Mouse (Mus musculus) kidney, adult 2 months (tissue): ENCODE data around the gene Inhbe. TPM values are rescaled to one million over a fixed set of nuclear protein-coding genes. Genes with fewer than 3 reads are reported as not detected.
"Not testable (repeated sequence)": the region's sequence is repeated elsewhere in the genome, so short reads cannot be mapped to it uniquely, and the experiment has no call there.

Source experiments
- DNase-seq: peaks from one replicate; pipeline ENCODE4 v3.0.0; 2021
- H3K27ac ChIP-seq: fragments of 200-500 bp; 2 replicates; pipeline ENCODE4 v1.5.1; 2012; ENCODE audit warnings: low read depth, low read length, control low read depth, inconsistent platforms; ENCODE audit not compliant: insufficient read depth
- H3K27me3 ChIP-seq: fragments of 200-500 bp; replicated peaks from 2 replicates; pipeline ENCODE4 v1.6.1; 2012; ENCODE audit warnings: mild to moderate bottlenecking, moderate library complexity, low read length, inconsistent platforms; ENCODE audit not compliant: control insufficient read depth, insufficient read depth
- H3K36me3 ChIP-seq: fragments of 200-500 bp; 2 replicates; pipeline ENCODE4 v1.6.1; 2012; ENCODE audit warnings: mild to moderate bottlenecking, moderate library complexity, low read length, inconsistent platforms; ENCODE audit not compliant: control insufficient read depth, insufficient read depth
- H3K4me1 ChIP-seq: fragments of 200-500 bp; 2 replicates; pipeline ENCODE4 v1.6.1; 2011; ENCODE audit warnings: low read length; ENCODE audit not compliant: control insufficient read depth, insufficient read depth
- H3K4me3 ChIP-seq: fragments of 200-500 bp; 2 replicates; pipeline ENCODE4 v1.5.1; 2011; ENCODE audit warnings: mild to moderate bottlenecking, low read depth, low read length, control low read depth; ENCODE audit not compliant: insufficient read depth
- CTCF ChIP-seq: fragments of 200-500 bp; conservative IDR thresholded peaks from 2 replicates; pipeline ENCODE4 v1.5.1; 2011; ENCODE audit warnings: low read depth, mild to moderate bottlenecking, control low read depth, low read length, moderate library complexity, mixed read lengths; ENCODE audit not compliant: insufficient read depth, insufficient read length
- POLR2A ChIP-seq: fragments of 200-500 bp; IDR thresholded peaks from one replicate; pipeline ENCODE4 v1.6.1; 2011; ENCODE audit warnings: low read depth, low read length, control low read depth
- WGBS: fragments of 180-500 bp; shearing (Covaris S2); methylation state at CpG from one replicate; pipeline ENCODE4 v1.1.7; 2018; 5-methylcytosine and 5-hydroxymethylcytosine counted together
- polyA plus RNA-seq: library from polyadenylated mRNA; depleted of rRNA; stranded (reverse); fragments of >200 nt; gene quantifications from 2 replicates; pipeline ENCODE4 v1.2.3, GENCODE M21; 2012; rRNA removed

The Inhbe gene
- polyA plus RNA-seq, 1 experiment = not detected

GRCm38 (mm10) chr10:127312858-127313257 lies 41.4 kb downstream of the Inhbe start:
- no peak overlapping the region for H3K27ac ChIP-seq
- no peak for DNase-seq
- H3K4me3 ChIP-seq = no peak overlapping the region
- no peaks in the 10 kb centered on the region for H3K27me3 ChIP-seq
- peaks cover 1% of the 10 kb centered on the region; the same call in 1 of the 2 replicates for H3K36me3 ChIP-seq
- H3K4me1 ChIP-seq = no peaks in the 10 kb centered on the region
- WGBS = 74% methylated on average over 4 of the region's 4 CpGs
- TF ChIP-seq POLR2A = no peak
- TF ChIP-seq CTCF = no peak

DNA sequence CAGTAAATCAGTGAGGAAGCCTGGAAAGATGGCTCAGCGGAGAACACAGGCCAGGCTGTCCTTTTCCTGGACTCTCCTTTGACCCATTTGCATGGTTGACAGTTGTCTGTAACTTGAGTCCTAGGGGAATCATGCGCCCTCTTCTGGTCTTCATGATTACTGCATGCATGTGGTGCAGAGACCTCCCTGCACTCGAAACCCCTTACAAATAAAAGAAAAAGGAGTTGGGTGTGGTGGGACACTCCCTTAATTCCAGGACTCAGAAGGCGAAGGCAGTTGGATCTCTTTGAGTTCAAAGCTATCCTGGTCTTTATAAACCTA lies 41.9 kb downstream of the Inhbe start:
- Histone ChIP-seq H3K4me1 (no peaks in the 10 kb centered on the region), H3K27me3 (no peaks in the 10 kb centered on the region), H3K36me3 (peaks cover 1% of the 10 kb centered on the region; the same call in 1 of the 2 replicates), H3K4me3 (peak overlapping the region; percentile 79), H3K27ac (peak overlapping the region; percentile 76)
- peak; percentile 89 for DNase-seq
- peak; percentile 83 for TF ChIP-seq CTCF
- no peak for TF ChIP-seq POLR2A
- WGBS = 0% methylated on average over 4 of the region's 4 CpGs

DNA sequence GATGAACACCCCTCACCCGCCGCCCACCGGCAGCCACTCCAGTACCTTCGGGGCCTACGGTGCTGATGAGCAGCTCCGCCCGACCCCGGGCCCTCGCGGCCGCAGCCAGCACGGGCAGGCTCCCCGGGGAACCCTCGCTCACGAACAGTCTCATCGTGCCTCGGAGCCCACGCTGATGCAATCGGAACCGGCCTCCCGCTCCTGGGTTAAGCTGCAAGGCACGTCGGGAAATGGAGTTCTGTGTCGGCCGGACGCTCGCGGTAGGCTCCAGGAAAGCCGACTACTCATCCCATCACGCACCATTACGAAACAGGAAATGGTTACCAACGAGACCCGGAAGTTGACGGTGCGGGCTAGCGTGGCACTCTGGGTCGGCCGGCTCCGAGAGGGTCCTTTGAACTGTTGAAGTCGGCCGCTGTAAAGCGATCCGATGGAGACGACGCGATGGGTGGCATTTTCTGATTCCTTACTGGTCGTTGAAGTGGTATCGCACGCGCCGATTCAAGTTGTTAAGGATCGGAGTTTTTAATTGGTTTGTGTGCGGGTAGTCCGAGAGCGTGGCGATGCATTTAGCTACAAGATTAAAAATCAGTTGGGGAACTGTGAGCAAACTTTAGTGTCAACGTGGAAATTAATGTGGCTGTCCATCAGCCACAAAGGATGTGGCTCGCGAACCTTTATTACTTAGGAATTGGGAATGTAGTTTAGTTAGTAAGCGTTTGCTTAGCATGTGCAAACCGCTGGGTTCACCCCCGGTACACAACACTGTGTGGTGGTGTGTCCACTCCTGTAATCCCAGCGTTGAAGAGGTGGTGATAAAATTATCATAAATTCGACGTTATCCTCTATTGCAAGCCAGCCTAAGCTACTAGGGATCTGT lies 42.5 kb downstream of the Inhbe start, which contains the start of gene Mars:
Gene Mars, minus strand, starts transcription at position 311 of the 880 bp plus-strand sequence.
- H3K27me3 ChIP-seq = no peaks in the 10 kb centered on the region
- DNase-seq = peak; percentile 98
- peak within 1 kb of the TSS; percentile 79 for H3K4me3 ChIP-seq
- peaks cover 1% of the 10 kb centered on the region; the same call in 1 of the 2 replicates for H3K36me3 ChIP-seq
- H3K27ac ChIP-seq = peak within 1 kb of the TSS; percentile 76
- under 1% methylated on average over 65 of the region's 65 CpGs for WGBS
- TF ChIP-seq POLR2A (peak; percentile 29), CTCF (no peak)
- H3K4me1 ChIP-seq = no peaks in the 10 kb centered on the region

GRCm38 (mm10) chr10:127310523-127311475 lies 43.4 kb downstream of the Inhbe start:
- 32% methylated on average over 23 of the region's 23 CpGs for WGBS
- Histone ChIP-seq H3K36me3 (peaks cover 1% of the 10 kb centered on the region; the same call in 1 of the 2 replicates), H3K27ac (no peak overlapping the region), H3K27me3 (no peaks in the 10 kb centered on the region), H3K4me1 (no peaks in the 10 kb centered on the region), H3K4me3 (peak overlapping the region; percentile 69)
- DNase-seq = no peak
- no peak for TF ChIP-seq CTCF
- TF ChIP-seq POLR2A = no peak

- not testable (repeated sequence) for H3K4me1 ChIP-seq, H3K27ac ChIP-seq, H3K36me3 ChIP-seq, H3K4me3 ChIP-seq, DNase-seq, H3K27me3 ChIP-seq
- 82% methylated on average over 3 of the region's 3 CpGs for WGBS
Observed at GRCm38 (mm10) chr10:127309167-127309566, 45.0 kb downstream of the Inhbe start.

DNA sequence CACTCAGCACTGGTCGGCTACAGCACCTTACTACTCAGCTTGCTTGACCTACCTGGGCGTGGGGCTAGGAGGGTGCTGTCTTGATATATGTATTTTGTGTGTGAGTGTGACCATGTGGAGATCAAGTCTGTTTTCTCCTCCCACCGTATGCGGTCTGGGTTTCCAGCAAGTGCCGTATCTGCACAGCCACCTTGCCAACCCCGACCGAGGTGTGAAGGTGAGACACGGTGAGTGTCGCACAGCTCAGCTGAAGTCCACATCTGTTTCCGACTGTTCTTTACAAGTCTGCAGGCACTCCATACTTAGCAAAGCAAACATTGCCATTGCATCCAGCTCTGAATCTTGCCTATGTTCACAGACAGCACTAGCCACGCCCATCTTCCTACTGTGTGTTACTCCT lies 51.1 kb downstream of the Inhbe start:
- Histone ChIP-seq H3K27me3 (no peaks in the 10 kb centered on the region), H3K4me3 (no peak overlapping the region), H3K27ac (no peak overlapping the region), H3K36me3 (peaks cover 4% of the 10 kb centered on the region), H3K4me1 (no peaks in the 10 kb centered on the region)
- no peak for DNase-seq
- 94% methylated on average over 11 of the region's 11 CpGs for WGBS
- TF ChIP-seq CTCF (no peak), POLR2A (no peak)

- peaks cover 8% of the 10 kb centered on the region for H3K36me3 ChIP-seq
- no peak for DNase-seq
- TF ChIP-seq POLR2A = no peak
- no peak for TF ChIP-seq CTCF
- no peaks in the 10 kb centered on the region for H3K4me1 ChIP-seq
- no peaks in the 10 kb centered on the region for H3K27me3 ChIP-seq
- WGBS = 97% methylated on average over 6 of the region's 6 CpGs
- H3K27ac ChIP-seq = no peak overlapping the region
- no peak overlapping the region for H3K4me3 ChIP-seq
Observed at GRCm38 (mm10) chr10:127300361-127300760, 53.9 kb downstream of the Inhbe start.

Other genes with a start within 250 kb of the Inhbe start
- 108 and 114 TPM in 2 replicates for gene Os9, start 233.3 kb downstream of the Inhbe start, polyA plus RNA-seq
- gene B4galnt1, start 189.2 kb downstream of the Inhbe start, polyA plus RNA-seq = 15.4 and 27.5 TPM in 2 replicates
- gene Slc26a10, start 173.8 kb downstream of the Inhbe start, polyA plus RNA-seq = 6.6 and 8.1 TPM in 2 replicates
- gene Arhgef25, start 164.3 kb downstream of the Inhbe start, polyA plus RNA-seq = 9.2 and 11.9 TPM in 2 replicates
- gene Dtx3, start 158.7 kb downstream of the Inhbe start, polyA plus RNA-seq = 101 and 132 TPM in 2 replicates
- gene Pip4k2c, start 142.8 kb downstream of the Inhbe start, polyA plus RNA-seq = 116 and 120 TPM in 2 replicates
- gene Kif5a, start 91.1 kb downstream of the Inhbe start, polyA plus RNA-seq = 3.7 and 6.7 TPM in 2 replicates
- 181 and 184 TPM in 2 replicates for gene Dctn2, start 88.0 kb downstream of the Inhbe start, polyA plus RNA-seq
- 24.6 and 26.8 TPM in 2 replicates for gene Mbd6, start 65.4 kb downstream of the Inhbe start, polyA plus RNA-seq
- gene Mars, start 42.6 kb downstream of the Inhbe start, polyA plus RNA-seq = 44.4 and 48.3 TPM in 2 replicates
- 2.7 and 6.0 TPM in 2 replicates for gene Arhgap9, start 32.4 kb downstream of the Inhbe start, polyA plus RNA-seq
- 1.7 and 3.0 TPM in 2 replicates for gene Gli1, start 12.4 kb downstream of the Inhbe start, polyA plus RNA-seq
- gene Inhbc, start 16.0 kb upstream of the Inhbe start, polyA plus RNA-seq = 0.12 TPM in 1 of 2 replicates, not detected in the other
- gene R3hdm2, start 25.9 kb upstream of the Inhbe start, polyA plus RNA-seq = 93.8 and 101 TPM in 2 replicates
- gene Stac3, start 147.3 kb upstream of the Inhbe start, polyA plus RNA-seq = 1.2 and 3.0 TPM in 2 replicates
- 24.4 and 27.4 TPM in 2 replicates for gene Ndufa4l2, start 160.6 kb upstream of the Inhbe start, polyA plus RNA-seq
- gene Shmt2, start 168.0 kb upstream of the Inhbe start, polyA plus RNA-seq = 232 and 274 TPM in 2 replicates
- gene Nxph4, start 180.1 kb upstream of the Inhbe start, polyA plus RNA-seq = 2.0 and 2.2 TPM in 2 replicates